Mouse (Mus musculus) erythroblast, embryonic 14.5 days (primary cell): ENCODE results near the gene Dscaml1.

Experiments used
- GATA1 ChIP-seq: IDR thresholded peaks from 2 replicates; pipeline ENCODE4 v1.6.1; 2012; ENCODE audit warnings: low read length, inconsistent platforms, mixed read lengths
- TAL1 ChIP-seq: IDR thresholded peaks from 3 replicates; pipeline ENCODE4 v1.6.1; 2012; ENCODE audit warnings: low read length, inconsistent platforms, mixed read lengths

DNA sequence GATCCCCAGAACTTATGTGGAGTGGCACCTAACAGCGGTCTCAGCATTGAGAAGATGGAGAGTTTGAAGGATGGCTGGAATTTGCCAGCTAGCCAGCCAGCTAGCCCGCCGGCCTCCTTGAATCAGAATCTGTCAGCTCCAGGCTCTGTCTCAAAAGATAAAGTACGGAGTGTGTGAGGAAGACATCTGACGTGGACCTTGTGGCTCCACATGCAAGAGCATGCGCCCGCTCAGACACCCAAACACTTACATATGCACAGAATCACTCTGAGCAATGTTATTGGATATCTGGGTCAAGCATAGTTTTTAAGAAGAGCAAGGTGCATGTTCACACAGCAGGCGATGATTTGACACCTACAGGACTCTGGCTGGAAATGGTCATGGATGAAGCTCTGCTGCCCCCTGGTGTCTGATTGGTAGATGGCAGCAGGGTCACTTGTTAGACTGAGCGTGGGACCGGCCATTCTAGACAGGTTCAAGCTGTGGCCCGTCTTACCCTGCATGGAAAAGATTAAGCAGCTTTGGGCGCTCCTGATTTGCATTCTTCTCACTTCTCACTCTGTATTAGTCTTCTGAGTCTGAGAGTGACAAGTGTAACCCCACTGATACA lies 37.9 kb upstream of the Dscaml1 start:
- no peak for TF ChIP-seq GATA1
- TF ChIP-seq TAL1, result no peak
